Mouse (Mus musculus) spleen, postnatal 36 days (tissue): ENCODE results near the gene Mesp2.

Source experiments
- DNase-seq, 2 experiments: peaks; one replicate each; pipeline ENCODE4 v3.0.0; 2022; ENCODE audit warnings: low spot score in 2 of 2, mixed read lengths in 1 of 2

The Mesp2 gene

GRCm38 (mm10) chr7:79861794-79862193 is 51.3 kb downstream of the Mesp2 start:
- DNase-seq, result no peak
